Mouse (Mus musculus) embryonic fibroblast, embryonic 13.5 days (primary cell): ENCODE results near the gene Pik3r5.

Experiments used
- CTCF ChIP-seq: IDR thresholded peaks from 2 replicates; pipeline ENCODE4 v1.5.1; 2011; ENCODE audit warnings: mild to moderate bottlenecking, control low read depth, low read length, moderate library complexity, borderline replicate concordance; ENCODE audit not compliant: insufficient read depth
- POLR2A ChIP-seq: IDR thresholded peaks from 2 replicates; pipeline ENCODE4 v1.6.1; 2011; ENCODE audit warnings: low read depth, mild to moderate bottlenecking, control low read depth, low read length, moderate library complexity

DNA sequence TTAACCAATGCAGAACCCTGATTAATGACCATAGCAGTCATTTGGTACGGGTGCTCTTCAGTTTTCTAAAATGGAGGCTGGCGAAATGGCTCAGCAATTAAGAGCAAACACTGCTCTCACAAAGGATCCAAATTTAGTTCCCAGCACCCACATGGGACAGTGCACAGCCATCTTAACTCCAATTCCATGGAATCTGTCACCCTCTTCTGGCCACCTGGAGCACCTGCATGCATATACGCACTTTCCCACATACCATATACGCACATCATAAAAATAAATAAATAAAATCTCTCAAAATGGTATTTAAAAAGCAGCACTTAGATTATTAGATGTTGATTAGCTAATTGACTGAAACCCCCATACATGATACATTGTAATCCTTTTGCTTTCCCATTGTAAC is 48.7 kb downstream of the Pik3r5 start:
- peak; percentile 5; the same call in 1 of the 2 replicates for TF ChIP-seq CTCF
- TF ChIP-seq POLR2A = no peak
